Mouse (Mus musculus): ENCODE data around the gene Msantd1. TPM values are rescaled to one million over a fixed set of nuclear protein-coding genes. Genes with fewer than 3 reads are reported as not detected.
A peak's percentile ranks its signal among the peaks of the same experiment; 100 is the strongest.

The Msantd1 gene
- total and polyA plus RNA-seq, 2 experiments from 2014 or later: 14.5 to 14.8 TPM

- Histone ChIP-seq H3K4me1 (ENCODE audit: insufficient read depth) (peaks cover 31% of the 10 kb centered on the region), H3K9me3 (ENCODE audit: low read length) (no peaks in the 10 kb centered on the region), H3K4me3 (ENCODE audit: low read depth, low read length) (no peak overlapping the region), H3K4me2 (ENCODE audit: low read depth) (peak overlapping the region; percentile 87), H3K9ac (no peak overlapping the region), H3K27me3 (ENCODE audit: insufficient read depth, low read length) (no peaks in the 10 kb centered on the region), H3K27ac (ENCODE audit: low read depth, low read length) (0 out of 2 replicates have a peak overlapping the region, but pooled peaks have one; percentile 9), H3K36me3 (ENCODE audit: insufficient read depth) (no peaks in the 10 kb centered on the region)
- DNase-seq: peak; percentile 60
- TF ChIP-seq CTCF (IDR thresholded peaks at IDR 0.05; ENCODE audit: low read depth): no peak
- 0 out of 2 replicates have a peak, but pooled peaks have one; percentile 3 for ATAC-seq
- WGBS: 78% methylated on average over 8 of the region's 8 CpGs
Measured at GRCm38 (mm10) chr5:34951161-34951834, 43.5 kb downstream of the Msantd1 start.

- H3K9ac ChIP-seq: no peak overlapping the region
- DNase-seq (no peak), ATAC-seq (peak; percentile 16; the same call in 1 of the 2 replicates)
- H3K27me3 ChIP-seq (ENCODE audit: insufficient read depth, low read length): no peaks in the 10 kb centered on the region
- TF ChIP-seq CTCF (IDR thresholded peaks at IDR 0.05; ENCODE audit: low read depth): no peak
- no peaks in the 10 kb centered on the region for H3K36me3 ChIP-seq (ENCODE audit: insufficient read depth)
- no peak overlapping the region for H3K4me3 ChIP-seq (ENCODE audit: low read depth, low read length)
- H3K4me1 ChIP-seq (ENCODE audit: insufficient read depth): peaks cover 39% of the 10 kb centered on the region
- H3K27ac ChIP-seq (ENCODE audit: low read depth, low read length): 0 out of 2 replicates have a peak overlapping the region, but pooled peaks have one; percentile 4
- no peaks in the 10 kb centered on the region for H3K9me3 ChIP-seq (ENCODE audit: low read length)
- WGBS: 48% methylated on average over 6 of the region's 6 CpGs
- H3K4me2 ChIP-seq (ENCODE audit: low read depth): no peak overlapping the region
Measured at GRCm38 (mm10) chr5:34954508-34954907, 46.7 kb downstream of the Msantd1 start.

GRCm38 (mm10) chr5:34955630-34956029 is 47.8 kb downstream of the Msantd1 start:
- peaks cover 36% of the 10 kb centered on the region for H3K4me1 ChIP-seq (ENCODE audit: insufficient read depth)

GRCm38 (mm10) chr5:34956151-34956550 is 48.3 kb downstream of the Msantd1 start:
- WGBS: 88% methylated on average over 7 of the region's 7 CpGs
- no peaks in the 10 kb centered on the region for H3K36me3 ChIP-seq (ENCODE audit: insufficient read depth)
- no peak overlapping the region for H3K9ac ChIP-seq
- H3K4me1 ChIP-seq (ENCODE audit: insufficient read depth): peaks cover 31% of the 10 kb centered on the region
- ATAC-seq: no peak
- no peak for TF ChIP-seq CTCF (IDR thresholded peaks at IDR 0.05; ENCODE audit: low read depth)
- no peak overlapping the region for H3K27ac ChIP-seq (ENCODE audit: low read depth, low read length)
- no peaks in the 10 kb centered on the region for H3K27me3 ChIP-seq (ENCODE audit: insufficient read depth, low read length)
- no peak overlapping the region for H3K4me3 ChIP-seq (ENCODE audit: low read depth, low read length)
- H3K4me2 ChIP-seq (ENCODE audit: low read depth): no peak overlapping the region
- DNase-seq: no peak
- no peaks in the 10 kb centered on the region for H3K9me3 ChIP-seq (ENCODE audit: low read length)

More at GRCm38 (mm10) chr5:34955630-34956029, 47.8 kb downstream of the Msantd1 start:
- no peak overlapping the region for H3K9ac ChIP-seq
- no peak overlapping the region for H3K4me2 ChIP-seq (ENCODE audit: low read depth)
- ATAC-seq: no peak
- no peaks in the 10 kb centered on the region for H3K27me3 ChIP-seq (ENCODE audit: insufficient read depth, low read length)
- no peak for TF ChIP-seq CTCF (IDR thresholded peaks at IDR 0.05; ENCODE audit: low read depth)
- no peaks in the 10 kb centered on the region for H3K36me3 ChIP-seq (ENCODE audit: insufficient read depth)
- H3K9me3 ChIP-seq (ENCODE audit: low read length): no peaks in the 10 kb centered on the region
- no peak overlapping the region for H3K4me3 ChIP-seq (ENCODE audit: low read depth, low read length)
- no peak for DNase-seq
- WGBS: 32% methylated on average over 5 of the region's 5 CpGs
- H3K27ac ChIP-seq (ENCODE audit: low read depth, low read length): no peak overlapping the region

- 59% methylated on average over 2 of the region's 2 CpGs for WGBS
- H3K27ac ChIP-seq (ENCODE audit: low read depth, low read length): no peak overlapping the region
- H3K27me3 ChIP-seq (ENCODE audit: insufficient read depth, low read length): no peaks in the 10 kb centered on the region
- H3K9ac ChIP-seq: 0 out of 2 replicates have a peak overlapping the region, but pooled peaks have one; percentile 18
- TF ChIP-seq CTCF (IDR thresholded peaks at IDR 0.05; ENCODE audit: low read depth): no peak
- no peak overlapping the region for H3K4me2 ChIP-seq (ENCODE audit: low read depth)
- no peaks in the 10 kb centered on the region for H3K36me3 ChIP-seq (ENCODE audit: insufficient read depth)
- peak; percentile 45 for DNase-seq
- H3K4me3 ChIP-seq (ENCODE audit: low read depth, low read length): no peak overlapping the region
- no peaks in the 10 kb centered on the region for H3K9me3 ChIP-seq (ENCODE audit: low read length)
- peak; percentile 79 for ATAC-seq
- H3K4me1 ChIP-seq (ENCODE audit: insufficient read depth): peaks cover 29% of the 10 kb centered on the region
Measured at GRCm38 (mm10) chr5:34957015-34957414, 49.2 kb downstream of the Msantd1 start.

- H3K27me3 ChIP-seq (ENCODE audit: insufficient read depth, low read length): no peaks in the 10 kb centered on the region
- H3K4me2 ChIP-seq (ENCODE audit: low read depth): no peak overlapping the region
- 0 out of 2 replicates have a peak, but pooled peaks cover 3% of the 10 kb centered on the region for H3K36me3 ChIP-seq (ENCODE audit: insufficient read depth)
- 90% methylated on average over 1 of the region's 1 CpGs for WGBS
- H3K9me3 ChIP-seq (ENCODE audit: low read length): no peaks in the 10 kb centered on the region
- H3K9ac ChIP-seq: no peak overlapping the region
- no peak overlapping the region for H3K27ac ChIP-seq (ENCODE audit: low read depth, low read length)
- no peak overlapping the region for H3K4me3 ChIP-seq (ENCODE audit: low read depth, low read length)
- DNase-seq (no peak), ATAC-seq (no peak)
- peaks cover 19% of the 10 kb centered on the region for H3K4me1 ChIP-seq (ENCODE audit: insufficient read depth)
- TF ChIP-seq CTCF (IDR thresholded peaks at IDR 0.05; ENCODE audit: low read depth): no peak
Measured at GRCm38 (mm10) chr5:34960021-34960420, 52.2 kb downstream of the Msantd1 start.

GRCm38 (mm10) chr5:34965531-34965930 is 57.7 kb downstream of the Msantd1 start:
- no peak for TF ChIP-seq CTCF (IDR thresholded peaks at IDR 0.05; ENCODE audit: low read depth)
- DNase-seq (no peak), ATAC-seq (no peak)
- WGBS: 95% methylated on average over 12 of the region's 12 CpGs
- Histone ChIP-seq H3K27me3 (ENCODE audit: insufficient read depth, low read length) (no peaks in the 10 kb centered on the region), H3K27ac (ENCODE audit: low read depth, low read length) (no peak overlapping the region), H3K4me1 (ENCODE audit: insufficient read depth) (no peaks in the 10 kb centered on the region), H3K9ac (no peak overlapping the region), H3K9me3 (ENCODE audit: low read length) (no peaks in the 10 kb centered on the region), H3K4me3 (ENCODE audit: low read depth, low read length) (no peak overlapping the region), H3K36me3 (ENCODE audit: insufficient read depth) (peaks cover 29% of the 10 kb centered on the region), H3K4me2 (ENCODE audit: low read depth) (no peak overlapping the region)
